Mouse (Mus musculus): ENCODE data around the gene Lrpap1.

DNA sequence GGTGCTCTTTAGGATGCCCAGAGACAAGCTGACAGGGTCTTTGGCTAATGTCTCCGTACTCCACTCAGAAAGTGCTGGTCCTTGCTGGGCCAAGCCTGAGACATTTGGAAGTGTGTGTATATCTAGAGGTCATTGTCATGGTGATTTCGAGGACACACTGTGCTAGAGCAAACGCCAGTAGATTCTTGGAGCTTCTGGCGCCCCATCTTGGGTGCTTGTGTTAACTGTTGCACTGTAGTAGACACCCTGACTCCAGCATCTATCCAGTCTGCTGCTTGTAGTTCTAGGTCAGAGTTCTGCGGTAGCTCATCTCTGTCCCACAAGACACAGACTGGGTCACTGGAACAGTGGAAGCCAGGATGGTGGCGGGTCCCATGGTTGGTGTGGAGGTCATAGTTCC lies 33.7 kb downstream of the Lrpap1 start:
- TF ChIP-seq EP300 (IDR thresholded peaks at IDR 0.05; ENCODE audit: low read depth) (no peak), CTCF (IDR thresholded peaks at IDR 0.05; ENCODE audit: low read depth) (no peak)

Data from liver, postnatal 0 days (tissue).